Mouse (Mus musculus) midbrain, embryonic 11.5 days (tissue): ENCODE results near the gene Tph1. TPM values are rescaled to one million over a fixed set of nuclear protein-coding genes. Genes with fewer than 3 reads are reported as not detected.

ENCODE experiments used
- ATAC-seq: fragments of 200-750 bp; cut with Nextera tagmentation; 2 replicates; pipeline ENCODE4 v1.8.0; 2017; ENCODE audit warnings: moderate TSS enrichment, moderate library complexity; ENCODE audit not compliant: low FRiP score
- DNase-seq: peaks from one replicate; pipeline ENCODE4 v3.0.0; 2015; ENCODE audit warnings: low spot score; ENCODE audit errors: missing footprints
- H3K27ac ChIP-seq: fragments of 300-500 bp; sonication (generic); 2 replicates; pipeline ENCODE4 v1.5.1; 2014; ENCODE audit warnings: low read depth, low read length
- H3K27me3 ChIP-seq: fragments of 300-500 bp; sonication (generic); 2 replicates; pipeline ENCODE4 v1.6.1; 2014; ENCODE audit warnings: mild to moderate bottlenecking, low read length, moderate library complexity, mixed read lengths; ENCODE audit not compliant: control insufficient read depth, insufficient read depth
- H3K36me3 ChIP-seq: fragments of 300-500 bp; sonication (generic); 2 replicates; pipeline ENCODE4 v1.6.1; 2014; ENCODE audit warnings: mild to moderate bottlenecking, low read length, moderate library complexity, mixed read lengths; ENCODE audit not compliant: control insufficient read depth, insufficient read depth
- H3K4me1 ChIP-seq: fragments of 300-500 bp; sonication (generic); 2 replicates; pipeline ENCODE4 v1.6.1; 2014; ENCODE audit warnings: low read length; ENCODE audit not compliant: control insufficient read depth, insufficient read depth
- H3K4me2 ChIP-seq: fragments of 300-500 bp; sonication (generic); 2 replicates; pipeline ENCODE4 v1.6.1; 2014; ENCODE audit warnings: mild to moderate bottlenecking, moderate library complexity
- H3K4me3 ChIP-seq: fragments of 300-500 bp; sonication (generic); 2 replicates; pipeline ENCODE4 v1.5.1; 2014; ENCODE audit warnings: low read depth, low read length
- H3K9ac ChIP-seq: fragments of 300-500 bp; sonication (generic); 2 replicates; pipeline ENCODE4 v1.6.1; 2014; ENCODE audit warnings: low read length
- H3K9me3 ChIP-seq: fragments of 300-500 bp; sonication (generic); 2 replicates; pipeline ENCODE4 v1.6.1; 2016; ENCODE audit warnings: low read length; ENCODE audit not compliant: control insufficient read depth
- WGBS: fragments of 180-500 bp; shearing (Covaris S2); extraction: QIAGEN DNeasy Blood & Tissue Kit; methylation state at CpG from one replicate; pipeline ENCODE4 v1.1.7; 2014; 5-methylcytosine and 5-hydroxymethylcytosine counted together
- polyA plus RNA-seq: library from polyadenylated mRNA; unstranded; fragments of >200 nt; fragmentation: Nextera tagmentation; extraction: Ambion mirVana; gene quantifications from 2 replicates; pipeline ENCODE4 v1.2.1, GENCODE M21; 2014

Tph1 gene
- polyA plus RNA-seq, 1 experiment from 2014 or later, result 0.59 TPM

DNA sequence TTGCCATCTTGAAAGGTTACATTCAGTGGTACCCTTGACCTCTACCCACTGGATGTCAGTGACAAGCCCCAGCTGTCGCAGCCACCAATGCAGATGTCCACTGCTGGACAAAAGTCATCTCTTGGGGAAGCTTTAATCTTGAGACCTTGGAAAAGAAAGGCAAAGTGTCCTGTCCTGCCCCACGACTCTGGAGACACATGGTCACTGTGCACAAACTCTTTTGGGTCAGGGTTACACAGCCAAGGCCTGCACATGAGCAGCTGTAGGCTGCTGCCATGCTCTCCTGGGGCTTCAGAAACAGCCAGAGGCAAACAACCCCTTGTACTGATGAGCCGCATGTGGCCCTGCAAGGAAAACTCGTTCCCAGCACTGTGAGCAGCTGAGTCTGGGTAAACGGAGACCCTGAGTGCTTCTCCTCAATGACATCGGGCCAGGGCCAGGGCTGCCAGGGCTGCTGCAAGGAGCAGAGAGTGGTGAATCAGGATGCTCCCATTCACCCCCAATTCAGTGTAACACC is 59.9 kb downstream of the Tph1 start:
- H3K27ac ChIP-seq, result no peak overlapping the region
- no peaks in the 10 kb centered on the region for H3K27me3 ChIP-seq
- ATAC-seq (no peak), DNase-seq (peak; percentile 76)
- H3K4me1 ChIP-seq, result no peaks in the 10 kb centered on the region
- no peaks in the 10 kb centered on the region for H3K36me3 ChIP-seq
- no peak overlapping the region for H3K4me3 ChIP-seq
- WGBS, result 75% methylated on average over 6 of the region's 6 CpGs
- no peaks in the 10 kb centered on the region for H3K9me3 ChIP-seq
- H3K9ac ChIP-seq, result no peak overlapping the region
- no peak overlapping the region for H3K4me2 ChIP-seq

DNA sequence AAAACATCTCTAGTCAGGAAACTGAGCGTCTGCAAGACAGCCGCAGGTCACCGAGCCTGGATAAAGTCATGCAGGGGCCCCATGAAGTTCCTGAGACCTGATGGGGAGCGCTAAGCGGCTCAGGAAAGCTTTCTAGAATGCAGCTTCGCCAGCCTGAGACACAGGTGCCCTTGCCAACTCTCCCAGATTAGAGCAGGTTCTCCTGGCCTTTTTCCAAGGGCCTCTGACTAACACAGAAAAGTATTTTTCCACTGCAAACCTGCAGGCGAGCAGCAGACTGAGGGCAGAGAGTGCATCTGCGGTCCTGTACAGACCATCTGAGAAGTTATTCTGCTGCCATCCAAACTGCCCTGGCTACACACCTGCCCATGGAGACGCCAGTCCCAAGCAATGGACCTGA is 60.4 kb downstream of the Tph1 start:
- DNase-seq, result peak; percentile 33
- no peaks in the 10 kb centered on the region for H3K27me3 ChIP-seq
- H3K36me3 ChIP-seq, result no peaks in the 10 kb centered on the region
- no peaks in the 10 kb centered on the region for H3K9me3 ChIP-seq
- H3K4me3 ChIP-seq, result no peak overlapping the region
- H3K27ac ChIP-seq, result no peak overlapping the region
- 85% methylated on average over 9 of the region's 9 CpGs for WGBS
- H3K9ac ChIP-seq, result no peak overlapping the region
- no peaks in the 10 kb centered on the region for H3K4me1 ChIP-seq
- no peak for ATAC-seq
- H3K4me2 ChIP-seq, result no peak overlapping the region

GRCm38 (mm10) chr7:46609317-46609716 is 63.0 kb downstream of the Tph1 start:
- DNase-seq, result no peak
- 95% methylated on average over 4 of the region's 4 CpGs for whole genome bisulfite sequencing
- no peak overlapping the region for H3K27ac ChIP-seq
- no peaks in the 10 kb centered on the region for H3K9me3 ChIP-seq
- no peak overlapping the region for H3K4me3 ChIP-seq
- no peak overlapping the region for H3K4me2 ChIP-seq
- H3K36me3 ChIP-seq, result no peaks in the 10 kb centered on the region
- no peaks in the 10 kb centered on the region for H3K4me1 ChIP-seq
- H3K27me3 ChIP-seq, result no peaks in the 10 kb centered on the region
- no peak overlapping the region for H3K9ac ChIP-seq
- ATAC-seq, result no peak

GRCm38 (mm10) chr7:46607428-46608055 is 64.8 kb downstream of the Tph1 start:
- Histone ChIP-seq H3K4me2 (no peak overlapping the region), H3K27me3 (no peaks in the 10 kb centered on the region), H3K36me3 (no peaks in the 10 kb centered on the region), H3K9me3 (no peaks in the 10 kb centered on the region), H3K4me3 (no peak overlapping the region), H3K4me1 (no peaks in the 10 kb centered on the region), H3K9ac (no peak overlapping the region), H3K27ac (no peak overlapping the region)
- DNase-seq, result peak; percentile 98
- peak; percentile 62 for ATAC-seq
- WGBS, result 60% methylated on average over 11 of the region's 11 CpGs

DNA sequence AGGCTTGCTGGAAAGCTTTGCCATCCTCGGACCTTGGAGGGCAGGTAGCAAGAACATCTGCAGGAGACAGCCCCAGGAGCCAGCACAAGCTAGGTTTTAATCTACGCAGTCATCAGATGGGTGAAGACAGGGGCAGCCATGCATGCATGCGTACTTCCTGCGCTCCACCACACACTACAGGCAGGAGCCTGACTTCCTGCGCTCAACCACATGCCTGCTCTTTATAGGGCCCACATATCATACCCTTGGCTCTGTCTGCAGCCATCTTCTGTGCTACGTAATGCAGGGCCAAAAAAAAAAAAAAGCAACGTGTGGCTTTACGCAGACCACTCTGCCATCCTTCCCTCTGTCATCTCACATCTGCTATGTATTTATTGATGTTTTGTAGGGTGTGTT is 65.3 kb downstream of the Tph1 start:
- Histone ChIP-seq H3K36me3 (no peaks in the 10 kb centered on the region), H3K9me3 (no peaks in the 10 kb centered on the region), H3K9ac (no peak overlapping the region), H3K4me1 (no peaks in the 10 kb centered on the region), H3K27me3 (no peaks in the 10 kb centered on the region), H3K27ac (no peak overlapping the region), H3K4me2 (no peak overlapping the region), H3K4me3 (no peak overlapping the region)
- DNase-seq (peak; percentile 82), ATAC-seq (peak; percentile 20; the same call in 1 of the 2 replicates)
- 74% methylated on average over 8 of the region's 8 CpGs for WGBS

DNA sequence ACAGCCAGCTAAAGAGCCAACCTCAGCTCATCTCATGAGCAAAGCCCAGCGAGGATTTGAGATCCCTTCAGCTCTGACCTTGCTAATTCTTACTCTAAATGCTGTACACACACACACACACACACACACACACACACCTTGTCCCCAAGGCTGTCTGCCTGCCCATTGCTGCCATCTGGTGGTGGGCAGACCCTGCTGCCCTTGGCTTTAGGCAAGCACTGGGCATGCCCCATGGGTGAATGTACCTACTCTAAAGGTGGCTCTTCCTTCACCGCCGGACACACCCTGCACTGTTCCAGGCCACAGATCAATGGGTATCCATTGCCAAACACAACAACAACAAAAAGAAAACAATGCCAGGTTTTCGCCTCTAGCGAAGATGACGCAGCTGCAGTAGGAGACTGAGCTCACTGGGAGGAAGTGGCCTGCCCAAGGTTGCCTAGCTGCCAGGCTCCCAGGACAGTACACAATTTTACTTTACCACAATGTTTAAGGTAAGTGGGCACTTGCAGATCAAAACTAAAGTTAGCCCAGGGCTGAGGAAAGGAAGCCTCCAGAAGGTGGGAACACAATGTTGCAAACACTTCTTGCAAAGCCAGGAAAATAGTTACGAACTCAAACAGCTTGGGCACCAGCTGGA is 65.8 kb downstream of the Tph1 start:
- Histone ChIP-seq H3K27ac (no peak overlapping the region), H3K4me2 (no peak overlapping the region), H3K9me3 (no peaks in the 10 kb centered on the region), H3K27me3 (no peaks in the 10 kb centered on the region), H3K4me3 (no peak overlapping the region), H3K4me1 (peaks cover 1% of the 10 kb centered on the region; the same call in 1 of the 2 replicates), H3K36me3 (no peaks in the 10 kb centered on the region), H3K9ac (no peak overlapping the region)
- ATAC-seq (peak; percentile 71; the same call in 1 of the 2 replicates), DNase-seq (peak; percentile 94)
- WGBS, result 84% methylated on average over 7 of the region's 7 CpGs

- Histone ChIP-seq H3K4me1 (peaks cover 5% of the 10 kb centered on the region), H3K4me3 (no peak overlapping the region), H3K27ac (no peak overlapping the region), H3K9me3 (no peaks in the 10 kb centered on the region), H3K9ac (no peak overlapping the region), H3K36me3 (no peaks in the 10 kb centered on the region), H3K27me3 (no peaks in the 10 kb centered on the region), H3K4me2 (no peak overlapping the region)
- ATAC-seq, result no peak
- WGBS, result 88% methylated on average over 7 of the region's 7 CpGs
- DNase-seq, result no peak
Measured at GRCm38 (mm10) chr7:46603051-46603450, 69.3 kb downstream of the Tph1 start.

- no peak overlapping the region for H3K9ac ChIP-seq
- no peaks in the 10 kb centered on the region for H3K9me3 ChIP-seq
- DNase-seq, result no peak
- H3K4me3 ChIP-seq, result no peak overlapping the region
- no peak overlapping the region; the same call in 1 of the 2 replicates for H3K27ac ChIP-seq
- WGBS, result 73% methylated on average over 4 of the region's 4 CpGs
- H3K4me2 ChIP-seq, result no peak overlapping the region
- ATAC-seq, result no peak
- no peaks in the 10 kb centered on the region for H3K36me3 ChIP-seq
- peaks cover 5% of the 10 kb centered on the region for H3K4me1 ChIP-seq
- H3K27me3 ChIP-seq, result no peaks in the 10 kb centered on the region
Measured at GRCm38 (mm10) chr7:46602079-46602478, 70.3 kb downstream of the Tph1 start.

DNA sequence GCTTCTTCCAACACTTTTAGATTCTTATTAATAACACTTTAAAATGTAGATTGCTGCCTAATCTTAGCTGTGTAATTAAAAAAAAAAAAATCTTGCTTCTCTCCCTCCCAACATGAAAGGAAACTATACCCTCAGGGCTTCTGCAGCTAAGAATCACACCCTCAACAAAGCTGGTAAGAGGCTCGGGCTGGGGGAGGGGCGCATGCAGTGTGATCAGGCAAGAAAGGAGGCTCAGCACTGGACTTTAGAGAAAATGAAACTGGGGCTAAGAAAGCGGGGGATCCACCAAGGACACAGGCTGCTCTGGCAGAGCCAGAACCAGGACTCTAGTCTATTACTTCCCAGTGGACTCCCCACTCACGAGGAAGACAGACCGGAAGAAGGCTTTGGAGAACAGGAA is 71.2 kb downstream of the Tph1 start:
- Histone ChIP-seq H3K27ac (no peak overlapping the region), H3K9me3 (no peaks in the 10 kb centered on the region), H3K4me2 (no peak overlapping the region), H3K9ac (no peak overlapping the region), H3K27me3 (no peaks in the 10 kb centered on the region), H3K4me3 (no peak overlapping the region), H3K4me1 (peaks cover 5% of the 10 kb centered on the region), H3K36me3 (no peaks in the 10 kb centered on the region)
- no peak for ATAC-seq
- DNase-seq, result no peak
- WGBS, result 54% methylated on average over 5 of the region's 5 CpGs
